Mouse (Mus musculus) heart, adult 10 weeks (tissue): ENCODE data around the gene Cnnm1. TPM values are rescaled to one million over a fixed set of nuclear protein-coding genes. Genes with fewer than 3 reads are reported as not detected.

Experiments used
- polyA plus RNA-seq: library from polyadenylated mRNA; stranded (reverse); fragments of 350-450 nt; fragmentation: Illumina TruSeq; extraction: RNeasy Lipid Tissue Mini Kit (QIAGEN cat#74804); gene quantifications from one replicate; pipeline ENCODE4 v1.2.3, GENCODE M21; 2014; ENCODE audit warnings: low read depth, low replicate concordance

Cnnm1 gene
- polyA plus RNA-seq, result not detected

DNA sequence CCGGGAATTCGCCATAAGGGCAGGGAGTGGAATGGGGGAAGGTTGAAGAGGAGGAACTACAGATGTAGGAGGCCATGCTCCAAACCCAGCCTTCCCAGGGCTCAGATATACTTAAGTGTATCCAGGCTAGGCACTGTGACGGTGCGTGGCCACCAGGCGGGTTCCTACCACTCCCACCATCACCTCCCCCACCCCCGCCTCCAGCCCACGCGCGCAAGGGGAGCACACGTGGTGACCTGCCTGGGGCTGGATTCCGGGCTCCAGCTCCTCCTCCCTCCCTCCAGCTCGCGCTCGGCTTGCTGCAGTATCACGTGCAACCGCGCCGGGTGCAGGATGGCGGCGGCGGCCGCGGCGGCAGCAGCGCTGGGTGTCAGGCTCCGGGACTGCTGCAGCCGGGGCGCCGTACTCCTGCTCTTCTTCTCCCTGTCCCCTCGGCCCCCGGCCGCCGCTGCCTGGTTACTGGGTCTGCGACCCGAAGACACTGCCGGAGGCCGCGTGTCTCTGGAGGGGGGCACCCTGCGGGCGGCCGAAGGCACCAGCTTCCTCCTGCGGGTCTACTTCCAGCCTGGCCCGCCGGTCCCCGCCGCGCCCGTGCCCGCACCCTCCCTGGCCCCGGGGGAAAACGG, at the start of gene Cnnm1:
Gene Cnnm1 (plus strand): TSS at position 325 of the 626 bp plus-strand sequence.

DNA sequence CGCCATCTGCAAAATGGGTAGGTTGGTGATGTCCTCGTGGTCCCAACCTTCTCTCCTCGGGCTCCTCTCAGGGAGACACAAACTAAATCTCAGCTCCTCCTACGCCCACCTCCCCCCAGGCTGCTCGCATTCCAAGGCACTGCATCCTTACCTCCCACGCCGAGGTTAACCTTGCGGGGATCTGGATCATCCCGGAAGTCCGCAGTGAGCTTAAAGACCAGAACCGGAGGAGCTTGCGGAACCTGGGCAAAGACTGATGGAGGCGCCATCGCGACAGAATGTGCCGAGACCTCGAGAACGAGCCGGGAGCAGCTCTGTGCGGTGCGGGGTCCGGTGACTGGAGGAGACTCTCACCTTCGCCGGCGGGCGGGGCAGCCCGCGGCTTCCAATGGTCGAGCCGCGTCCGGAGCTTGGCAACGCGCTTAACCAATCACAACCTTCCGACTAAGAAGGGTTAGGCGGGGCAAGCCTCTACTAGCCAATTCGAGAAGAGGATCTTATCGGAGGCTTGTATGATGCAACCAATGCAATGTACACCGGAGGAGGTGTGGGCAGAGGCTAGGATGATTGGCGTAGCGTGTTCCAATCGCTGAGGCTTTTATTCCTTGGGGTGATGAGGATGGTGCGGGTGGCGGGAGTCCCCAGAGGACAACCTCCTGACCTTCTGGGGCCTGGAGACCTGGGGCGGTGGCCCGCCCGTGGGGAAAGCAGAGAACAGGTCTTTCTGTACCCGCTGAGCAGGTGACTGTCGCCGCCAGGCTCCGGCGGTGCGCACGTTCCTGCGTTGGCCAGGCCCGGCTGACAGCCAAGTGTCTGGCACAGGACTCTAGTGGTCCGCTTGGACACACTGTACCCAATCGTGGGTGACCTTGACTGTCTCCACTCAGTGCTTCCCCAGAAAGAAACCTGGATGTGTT, 84.2 kb downstream of the Cnnm1 start, which contains the start of gene Got1:
Gene Got1 (minus strand): TSS at position 419 of the 917 bp plus-strand sequence.

Other genes starting within 250 kb of the Cnnm1 start
- not detected for gene Hpse2, start 52.1 kb upstream of the Cnnm1 start, polyA plus RNA-seq
- 982 TPM for gene Got1, start 84.2 kb downstream of the Cnnm1 start, polyA plus RNA-seq
- gene Nkx2-3, start 171.9 kb downstream of the Cnnm1 start, polyA plus RNA-seq, result not detected
- gene Slc25a28, start 234.4 kb downstream of the Cnnm1 start, polyA plus RNA-seq, result 43.9 TPM
- 0.55 TPM for gene Entpd7, start 249.2 kb downstream of the Cnnm1 start, polyA plus RNA-seq